Mouse (Mus musculus) embryonic facial prominence, embryonic 12.5 days (tissue): ENCODE results near the gene Tbc1d14. TPM values are rescaled to one million over a fixed set of nuclear protein-coding genes. Genes with fewer than 3 reads are reported as not detected.

Experiments used
- ATAC-seq: fragments of 200-750 bp; cut with Nextera tagmentation; 2 replicates; pipeline ENCODE4 v1.8.0; 2017; ENCODE audit not compliant: insufficient number of reproducible peaks, insufficient read depth, low FRiP score, low TSS enrichment
- H3K27ac ChIP-seq: fragments of 300-500 bp; sonication (generic); 2 replicates; pipeline ENCODE4 v1.5.1; 2016; ENCODE audit warnings: mild to moderate bottlenecking
- H3K27me3 ChIP-seq: fragments of 300-500 bp; sonication (generic); 2 replicates; pipeline ENCODE4 v1.6.1; 2016; ENCODE audit warnings: mild to moderate bottlenecking, moderate library complexity
- H3K36me3 ChIP-seq: fragments of 300-500 bp; sonication (generic); 2 replicates; pipeline ENCODE4 v1.6.1; 2016; ENCODE audit warnings: mild to moderate bottlenecking
- H3K4me1 ChIP-seq: fragments of 300-500 bp; sonication (generic); 2 replicates; pipeline ENCODE4 v1.6.1; 2016
- H3K4me2 ChIP-seq: fragments of 300-500 bp; sonication (generic); replicated peaks from 2 replicates; pipeline ENCODE4 v1.6.1; 2016; ENCODE audit warnings: mild to moderate bottlenecking, moderate library complexity
- H3K4me3 ChIP-seq: fragments of 300-500 bp; sonication (generic); 2 replicates; pipeline ENCODE4 v1.5.1; 2016; ENCODE audit warnings: mild to moderate bottlenecking
- H3K9ac ChIP-seq: fragments of 300-500 bp; sonication (generic); 2 replicates; pipeline ENCODE4 v1.6.1; 2016; ENCODE audit warnings: mild to moderate bottlenecking, moderate library complexity
- H3K9me3 ChIP-seq: fragments of 300-500 bp; sonication (generic); 2 replicates; pipeline ENCODE4 v1.6.1; 2016; ENCODE audit warnings: mild to moderate bottlenecking, moderate library complexity
- WGBS: fragments of 180-500 bp; shearing (Covaris S2); methylation state at CpG from one replicate; pipeline ENCODE4 v1.1.7; 2016; 5-methylcytosine and 5-hydroxymethylcytosine counted together
- polyA plus RNA-seq: library from polyadenylated mRNA; unstranded; fragments of >200 nt; fragmentation: Nextera tagmentation; extraction: Ambion mirVana; gene quantifications from 2 replicates; pipeline ENCODE4 v1.2.1, GENCODE M21; 2016

Tbc1d14 gene
- polyA plus RNA-seq, 1 experiment from 2014 or later = 44.5 TPM

- H3K4me2 ChIP-seq = no peak overlapping the region
- H3K27me3 ChIP-seq = no peaks in the 10 kb centered on the region
- peaks cover 29% of the 10 kb centered on the region for H3K36me3 ChIP-seq
- H3K9me3 ChIP-seq = no peaks in the 10 kb centered on the region
- no peaks in the 10 kb centered on the region for H3K4me1 ChIP-seq
- no peak for ATAC-seq
- 96% methylated on average over 1 of the region's 1 CpGs for WGBS
- no peak overlapping the region for H3K27ac ChIP-seq
- no peak overlapping the region for H3K9ac ChIP-seq
- H3K4me3 ChIP-seq = no peak overlapping the region
These were observed 5.8 kb upstream of the Tbc1d14 start for GRCm38 (mm10) chr5:36598883-36599282.

GRCm38 (mm10) chr5:36597653-36598052, 4.6 kb upstream of the Tbc1d14 start:
- Histone ChIP-seq H3K36me3 (peaks cover 28% of the 10 kb centered on the region), H3K9ac (no peak overlapping the region), H3K4me1 (no peaks in the 10 kb centered on the region), H3K4me2 (no peak overlapping the region), H3K27ac (no peak overlapping the region), H3K9me3 (no peaks in the 10 kb centered on the region), H3K4me3 (no peak overlapping the region), H3K27me3 (no peaks in the 10 kb centered on the region)
- WGBS = 27% methylated on average over 4 of the region's 4 CpGs
- no peak for ATAC-seq

- Histone ChIP-seq H3K36me3 (peaks cover 16% of the 10 kb centered on the region), H3K4me1 (no peaks in the 10 kb centered on the region), H3K27ac (no peak overlapping the region), H3K4me2 (no peak overlapping the region), H3K27me3 (no peaks in the 10 kb centered on the region), H3K9me3 (no peaks in the 10 kb centered on the region), H3K9ac (no peak overlapping the region), H3K4me3 (no peak overlapping the region)
- no peak for ATAC-seq
- WGBS = 75% methylated on average over 5 of the region's 5 CpGs
These were observed 3.1 kb upstream of the Tbc1d14 start for GRCm38 (mm10) chr5:36596225-36596624.

GRCm38 (mm10) chr5:36595115-36595514, 2.0 kb upstream of the Tbc1d14 start:
- Histone ChIP-seq H3K4me2 (no peak overlapping the region), H3K9ac (no peak overlapping the region), H3K36me3 (peaks cover 12% of the 10 kb centered on the region), H3K4me1 (no peaks in the 10 kb centered on the region), H3K27me3 (no peaks in the 10 kb centered on the region), H3K9me3 (no peaks in the 10 kb centered on the region), H3K27ac (no peak overlapping the region), H3K4me3 (no peak overlapping the region)
- ATAC-seq = no peak
- WGBS = 23% methylated on average over 3 of the region's 3 CpGs

GRCm38 (mm10) chr5:36594344-36594743, 1.3 kb upstream of the Tbc1d14 start:
- ATAC-seq = no peak

GRCm38 (mm10) chr5:36590499-36590920, 2.6 kb downstream of the Tbc1d14 start:
- Histone ChIP-seq H3K9ac (no peak overlapping the region), H3K36me3 (no peaks in the 10 kb centered on the region), H3K9me3 (no peaks in the 10 kb centered on the region), H3K4me2 (no peak overlapping the region), H3K27me3 (no peaks in the 10 kb centered on the region), H3K4me1 (no peaks in the 10 kb centered on the region), H3K27ac (no peak overlapping the region), H3K4me3 (no peak overlapping the region)
- WGBS = 68% methylated on average over 5 of the region's 5 CpGs
- no peak for ATAC-seq

More at GRCm38 (mm10) chr5:36594344-36594743, 1.3 kb upstream of the Tbc1d14 start:
- Histone ChIP-seq H3K27me3 (no peaks in the 10 kb centered on the region), H3K27ac (no peak overlapping the region), H3K4me3 (no peak overlapping the region), H3K36me3 (peaks cover 4% of the 10 kb centered on the region), H3K4me1 (no peaks in the 10 kb centered on the region), H3K4me2 (no peak overlapping the region), H3K9me3 (no peaks in the 10 kb centered on the region), H3K9ac (no peak overlapping the region)
- 71% methylated on average over 3 of the region's 3 CpGs for WGBS

GRCm38 (mm10) chr5:36584299-36584698, 8.8 kb downstream of the Tbc1d14 start:
- no peak overlapping the region for H3K4me3 ChIP-seq
- H3K9me3 ChIP-seq = no peaks in the 10 kb centered on the region
- H3K4me2 ChIP-seq = no peak overlapping the region
- H3K27ac ChIP-seq = no peak overlapping the region
- no peak for ATAC-seq
- peaks cover 16% of the 10 kb centered on the region for H3K4me1 ChIP-seq
- H3K36me3 ChIP-seq = no peaks in the 10 kb centered on the region
- H3K27me3 ChIP-seq = no peaks in the 10 kb centered on the region
- no peak overlapping the region for H3K9ac ChIP-seq
- WGBS = 68% methylated on average over 6 of the region's 6 CpGs

- Histone ChIP-seq H3K27me3 (no peaks in the 10 kb centered on the region), H3K4me3 (peak overlapping the region; percentile 78), H3K9ac (peak overlapping the region; percentile 61), H3K27ac (peak overlapping the region; percentile 81), H3K4me2 (peak overlapping the region; percentile 93), H3K36me3 (no peaks in the 10 kb centered on the region), H3K9me3 (no peaks in the 10 kb centered on the region), H3K4me1 (peaks cover 16% of the 10 kb centered on the region)
- 2% methylated on average over 54 of the region's 54 CpGs for WGBS
- ATAC-seq = peak; percentile 94
These were observed 11.0 kb downstream of the Tbc1d14 start for GRCm38 (mm10) chr5:36581924-36582642.

- Histone ChIP-seq H3K27ac (no peak overlapping the region; the same call in 1 of the 2 replicates), H3K9me3 (no peaks in the 10 kb centered on the region), H3K4me3 (peak overlapping the region; percentile 78), H3K27me3 (no peaks in the 10 kb centered on the region), H3K4me1 (peaks cover 16% of the 10 kb centered on the region), H3K9ac (peak overlapping the region; percentile 51), H3K36me3 (no peaks in the 10 kb centered on the region), H3K4me2 (peak overlapping the region; percentile 93)
- under 1% methylated on average over 40 of the region's 40 CpGs for WGBS
- ATAC-seq = peak; percentile 4; the same call in 1 of the 2 replicates
These were observed 11.7 kb downstream of the Tbc1d14 start for GRCm38 (mm10) chr5:36581259-36581923.

GRCm38 (mm10) chr5:36579967-36580366, 13.1 kb downstream of the Tbc1d14 start:
- no peak for ATAC-seq
- Histone ChIP-seq H3K4me3 (no peak overlapping the region), H3K27ac (no peak overlapping the region), H3K4me2 (no peak overlapping the region), H3K9me3 (no peaks in the 10 kb centered on the region), H3K27me3 (no peaks in the 10 kb centered on the region), H3K36me3 (no peaks in the 10 kb centered on the region), H3K4me1 (peaks cover 16% of the 10 kb centered on the region), H3K9ac (no peak overlapping the region)
- 66% methylated on average over 7 of the region's 7 CpGs for WGBS

GRCm38 (mm10) chr5:36578982-36579381, 14.1 kb downstream of the Tbc1d14 start:
- no peak for ATAC-seq
- no peaks in the 10 kb centered on the region for H3K27me3 ChIP-seq
- H3K4me2 ChIP-seq = no peak overlapping the region
- no peaks in the 10 kb centered on the region for H3K36me3 ChIP-seq
- H3K9ac ChIP-seq = no peak overlapping the region
- peaks cover 23% of the 10 kb centered on the region for H3K4me1 ChIP-seq
- no peak overlapping the region for H3K27ac ChIP-seq
- no peaks in the 10 kb centered on the region for H3K9me3 ChIP-seq
- 79% methylated on average over 2 of the region's 2 CpGs for WGBS
- H3K4me3 ChIP-seq = no peak overlapping the region

- no peak overlapping the region for H3K9ac ChIP-seq
- no peak overlapping the region for H3K4me2 ChIP-seq
- no peaks in the 10 kb centered on the region for H3K9me3 ChIP-seq
- peaks cover 26% of the 10 kb centered on the region for H3K4me1 ChIP-seq
- H3K36me3 ChIP-seq = peaks cover 1% of the 10 kb centered on the region
- H3K27me3 ChIP-seq = no peaks in the 10 kb centered on the region
- ATAC-seq = no peak
- no peak overlapping the region for H3K27ac ChIP-seq
- 96% methylated on average over 3 of the region's 3 CpGs for WGBS
- no peak overlapping the region for H3K4me3 ChIP-seq
These were observed 16.6 kb downstream of the Tbc1d14 start for GRCm38 (mm10) chr5:36576457-36576856.
